26 mouse cellular contexts compared by ENCODE assay signal in the genomic region with DNA sequence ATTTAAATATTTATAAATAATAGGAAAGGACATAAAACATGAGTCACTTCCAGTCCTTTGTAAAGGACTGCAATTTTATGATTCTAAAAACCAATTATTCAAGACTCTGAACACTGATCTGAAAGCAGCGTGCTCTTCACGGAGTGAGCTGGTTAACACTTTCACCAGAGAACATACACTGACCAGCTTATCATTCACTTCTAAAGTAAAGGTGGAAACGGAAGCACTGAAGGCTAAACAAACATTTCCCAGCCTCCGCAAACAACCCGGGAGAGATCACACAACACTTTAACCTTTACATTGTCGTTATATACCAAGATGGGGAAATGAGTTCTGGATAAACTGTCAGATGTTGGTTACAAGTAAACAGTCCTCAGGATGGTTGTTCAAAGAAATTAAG. TPM values are rescaled to one million over a fixed set of nuclear protein-coding genes. Genes with fewer than 3 reads are reported as not detected.
A peak's percentile ranks its signal among the peaks of the same experiment; 100 is the strongest.
DNase-seq lines count a peak whose midpoint lies in the region; ATAC-seq lines count a peak whose summit lies in the region.
"Had no signal": no experiment of that assay in that cellular context is flagged by ENCODE, and none has a peak within 500 bp of the region (broad histone marks: within the 10 kb centered on the region; RNA-seq: fewer than 3 reads in every experiment).

No protein-coding gene starts in this region.

- H3K4me2 ChIP-seq in liver, embryonic 11.5 days, result no peak overlapping the region
- no peak overlapping the region for H3K4me2 ChIP-seq in liver, embryonic 13.5 days
- no peak overlapping the region for H3K4me2 ChIP-seq in liver, embryonic 16.5 days (ENCODE audit: low read depth, low read length)
- no peak overlapping the region for H3K4me2 ChIP-seq in forebrain, embryonic 14.5 days (ENCODE audit: low read length)
- H3K4me2 ChIP-seq: forebrain, embryonic 13.5 days; heart, embryonic 11.5 days; hindbrain, embryonic 12.5 days; hindbrain, embryonic 15.5 days had no signal

- no peak for DNase-seq in liver, embryonic 11.5 days (ENCODE audit: low spot score)
- DNase-seq in liver, embryonic 13.5 days, result no peak
- DNase-seq in yolk sac, embryonic 10.5 days (ENCODE audit: low spot score), result peak; percentile 51
- no peak for DNase-seq in adrenal gland, adult 8-10 months
- no peak for DNase-seq in forebrain, embryonic 14.5 days (ENCODE audit: low spot score)
- no peak for DNase-seq in layer of hippocampus, postnatal 25 days (ENCODE audit: extremely low spot score in 1 of 2, low spot score in 1 of 2)
- DNase-seq: adrenal gland, postnatal 14 days; B cell, adult 2 months; cerebellum, adult 11 months; cerebellum, adult 2 months; cerebellum, postnatal 10 days; cerebellum, postnatal 36 days; forebrain, postnatal 0 days; gastrocnemius, adult 2 months; gastrocnemius, postnatal 14 days had no signal

- H3K9ac ChIP-seq in liver, embryonic 11.5 days (ENCODE audit: low read depth, low read length), result no peak overlapping the region
- no peak overlapping the region for H3K9ac ChIP-seq in liver, embryonic 13.5 days
- no peak overlapping the region for H3K9ac ChIP-seq in liver, embryonic 16.5 days (ENCODE audit: low read depth, low read length)
- no peak overlapping the region for H3K9ac ChIP-seq in forebrain, embryonic 14.5 days (ENCODE audit: low read length)
- H3K9ac ChIP-seq: forebrain, embryonic 13.5 days; forebrain, postnatal 0 days; hindbrain, embryonic 12.5 days; hindbrain, embryonic 15.5 days had no signal

- peak; percentile 57; the same call in 1 of the 2 replicates for ATAC-seq in liver, embryonic 11.5 days (replicated peaks; ENCODE audit: low FRiP score)
- ATAC-seq in liver, embryonic 13.5 days (ENCODE audit: low read depth), result peak; percentile 74
- peak; percentile 89 for ATAC-seq in liver, embryonic 16.5 days (ENCODE audit: low read depth)
- ATAC-seq in forebrain, embryonic 14.5 days, result no peak
- ATAC-seq: forebrain, embryonic 13.5 days; forebrain, postnatal 0 days; Patski had no signal

- H3K36me3 ChIP-seq in liver, embryonic 11.5 days (ENCODE audit: control insufficient read depth, insufficient read depth, low read length), result peaks cover 2% of the 10 kb centered on the region; the same call in 1 of the 2 replicates
- H3K36me3 ChIP-seq in liver, embryonic 13.5 days, result peaks cover 6% of the 10 kb centered on the region; the same call in 1 of the 2 replicates
- H3K36me3 ChIP-seq in liver, embryonic 16.5 days (ENCODE audit: control insufficient read depth, insufficient read depth), result peaks cover 4% of the 10 kb centered on the region; the same call in 1 of the 2 replicates
- no peaks in the 10 kb centered on the region for H3K36me3 ChIP-seq in forebrain, embryonic 14.5 days (ENCODE audit: control insufficient read depth, insufficient read depth, low read length)
- H3K36me3 ChIP-seq: forebrain, embryonic 10.5 days; hindbrain, embryonic 12.5 days; hindbrain, embryonic 15.5 days had no signal

- H3K4me1 ChIP-seq in liver, embryonic 11.5 days (replicated peaks; ENCODE audit: control insufficient read depth, insufficient read depth, low read length), result peaks cover 6% of the 10 kb centered on the region
- peaks cover 9% of the 10 kb centered on the region; the same call in 1 of the 2 replicates for H3K4me1 ChIP-seq in liver, embryonic 13.5 days (replicated peaks)
- H3K4me1 ChIP-seq in liver, embryonic 16.5 days (ENCODE audit: control insufficient read depth, low read depth, low read length), result no peaks in the 10 kb centered on the region; the same call in 1 of the 2 replicates
- no peaks in the 10 kb centered on the region for H3K4me1 ChIP-seq in forebrain, embryonic 14.5 days (ENCODE audit: control insufficient read depth, insufficient read depth, low read length)
- H3K4me1 ChIP-seq: forebrain, embryonic 10.5 days; forebrain, embryonic 13.5 days; hindbrain, embryonic 12.5 days; hindbrain, embryonic 15.5 days had no signal

- no peak overlapping the region for H3K4me3 ChIP-seq in liver, embryonic 11.5 days (ENCODE audit: low read depth, low read length)
- no peak overlapping the region for H3K4me3 ChIP-seq in liver, embryonic 13.5 days (replicated peaks)
- no peak overlapping the region for H3K4me3 ChIP-seq in liver, embryonic 16.5 days (ENCODE audit: low read depth, low read length)
- H3K4me3 ChIP-seq in forebrain, embryonic 14.5 days (ENCODE audit: low read depth, low read length), result no peak overlapping the region
- H3K4me3 ChIP-seq: forebrain, embryonic 10.5 days; forebrain, embryonic 13.5 days; gastrocnemius, adult 2 months; hindbrain, embryonic 12.5 days; hindbrain, embryonic 15.5 days had no signal

- H3K27me3 ChIP-seq in liver, embryonic 11.5 days (replicated peaks; ENCODE audit: control insufficient read depth, insufficient read depth, low read length), result no peaks in the 10 kb centered on the region
- H3K27me3 ChIP-seq in liver, embryonic 13.5 days, result no peaks in the 10 kb centered on the region
- no peaks in the 10 kb centered on the region for H3K27me3 ChIP-seq in liver, embryonic 16.5 days (ENCODE audit: control insufficient read depth, insufficient read depth, low read depth, low read length)
- no peaks in the 10 kb centered on the region for H3K27me3 ChIP-seq in forebrain, embryonic 14.5 days (replicated peaks; ENCODE audit: control insufficient read depth, insufficient read depth, low read length)
- H3K27me3 ChIP-seq: CH12.LX; forebrain, embryonic 13.5 days; hindbrain, embryonic 12.5 days; hindbrain, embryonic 15.5 days; Patski had no signal

- H3K27ac ChIP-seq in liver, embryonic 11.5 days (ENCODE audit: low read depth, low read length), result peak overlapping the region; percentile 71
- no peak overlapping the region for H3K27ac ChIP-seq in liver, embryonic 13.5 days
- H3K27ac ChIP-seq in liver, embryonic 16.5 days (ENCODE audit: low read length), result no peak overlapping the region; the same call in 1 of the 2 replicates
- H3K27ac ChIP-seq in forebrain, embryonic 14.5 days (ENCODE audit: low read depth, low read length), result no peak overlapping the region
- H3K27ac ChIP-seq: forebrain, embryonic 10.5 days; forebrain, embryonic 13.5 days; gastrocnemius, adult 2 months; hindbrain, embryonic 12.5 days; hindbrain, embryonic 15.5 days had no signal

- no peaks in the 10 kb centered on the region for H3K9me3 ChIP-seq in liver, embryonic 11.5 days (ENCODE audit: control insufficient read depth, low read length)
- no peaks in the 10 kb centered on the region for H3K9me3 ChIP-seq in liver, embryonic 13.5 days (replicated peaks)
- no peaks in the 10 kb centered on the region for H3K9me3 ChIP-seq in liver, embryonic 16.5 days (replicated peaks; ENCODE audit: control insufficient read depth, low read length)
- H3K9me3 ChIP-seq in forebrain, embryonic 14.5 days (replicated peaks; ENCODE audit: control insufficient read depth, low read length), result no peaks in the 10 kb centered on the region
- H3K9me3 ChIP-seq: forebrain, embryonic 10.5 days; forebrain, embryonic 13.5 days; G1E; hindbrain, embryonic 12.5 days; hindbrain, embryonic 15.5 days had no signal

- 69% methylated on average over 6 of the region's 6 CpGs for WGBS in liver, embryonic 11.5 days
- WGBS in liver, embryonic 13.5 days (ENCODE audit: insufficient replicate concordance), result 54% methylated on average over 6 of the region's 6 CpGs
- 55% methylated on average over 6 of the region's 6 CpGs for whole genome bisulfite sequencing in liver, embryonic 16.5 days (ENCODE audit: insufficient replicate concordance)
- WGBS in forebrain, embryonic 14.5 days, result 94% methylated on average over 6 of the region's 6 CpGs

RNA-seq across cellular contexts. Expression of a gene that starts 21.3 kb away (rescaled TPM):
- 0.21 and 0.29 TPM in 2 replicates for polyA plus RNA-seq in liver, embryonic 11.5 days (2014; fragmentation: Nextera tagmentation; extraction: Ambion mirVana)
- polyA plus RNA-seq in liver, embryonic 13.5 days (2015; fragmentation: Nextera tagmentation; extraction: Ambion mirVana), result 0.35 and 0.39 TPM in 2 replicates
- 0.57 and 0.63 TPM in 2 replicates for polyA plus RNA-seq in liver, embryonic 16.5 days (2015; fragmentation: Nextera tagmentation; extraction: Ambion mirVana)
- under 1 TPM; 0.15 to 0.38 (median 0.30) TPM for total RNA-seq in adrenal gland, adult 8-10 months (2022)
- polyA plus RNA-seq in forebrain, embryonic 14.5 days (2014; fragmentation: Nextera tagmentation; extraction: Ambion mirVana), result 0.14 and 0.16 TPM in 2 replicates
- 1 to 10 TPM in 1 of 2 experiments, under 1 TPM in 1; 0.49 to 1.5 TPM for total RNA-seq in layer of hippocampus, postnatal 25 days (2021)
- total RNA-seq: CH12.LX; hematopoietic stem cell, adult 5-6 weeks had no signal
- polyA plus RNA-seq: embryonic facial prominence, embryonic 11.5 days; G1E had no signal

RNA-seq across cellular contexts. Expression of a gene that starts 39.2 kb away (rescaled TPM):
- 0.03 and 0.16 TPM in 2 replicates for polyA plus RNA-seq in liver, embryonic 11.5 days (2014; fragmentation: Nextera tagmentation; extraction: Ambion mirVana)
- 0.06 TPM in 2 replicates for polyA plus RNA-seq in liver, embryonic 13.5 days (2015; fragmentation: Nextera tagmentation; extraction: Ambion mirVana)
- polyA plus RNA-seq in liver, embryonic 16.5 days (2015; fragmentation: Nextera tagmentation; extraction: Ambion mirVana), result 0.02 and 0.09 TPM in 2 replicates
- 1 to 10 TPM; 3.6 to 7.1 (median 4.7) TPM for total RNA-seq in adrenal gland, adult 8-10 months (2022)
- polyA plus RNA-seq in forebrain, embryonic 14.5 days (2014; fragmentation: Nextera tagmentation; extraction: Ambion mirVana), result 2.6 TPM in 2 replicates
- 1 to 10 TPM; 1.6 to 2.8 TPM for total RNA-seq in layer of hippocampus, postnatal 25 days (2021)
- polyA plus RNA-seq: G1E had no signal
